Mouse (Mus musculus): Measurements from ENCODE around the gene Ache.

Gene Ache

DNA sequence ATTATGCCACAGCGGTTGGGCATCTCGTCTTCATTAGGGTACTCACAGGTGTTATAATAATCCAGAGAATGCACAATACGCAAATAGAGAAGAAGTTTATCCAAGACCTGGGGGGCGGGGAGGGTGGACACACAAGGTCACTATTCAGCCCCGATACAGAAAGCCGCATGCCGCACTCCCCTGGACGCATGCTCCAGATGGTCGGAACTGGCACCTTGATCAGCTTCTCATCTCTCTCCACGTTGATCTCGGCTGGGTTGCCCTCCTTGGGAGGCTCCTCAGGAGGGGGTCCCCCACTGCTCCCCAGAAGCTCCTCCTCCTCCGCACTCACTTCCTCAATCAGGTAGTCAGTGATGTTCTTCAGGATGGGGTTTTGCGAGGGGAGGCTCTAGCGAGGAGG lies 9.8 kb downstream of the Ache start:
- no peak for DNase-seq

DNA sequence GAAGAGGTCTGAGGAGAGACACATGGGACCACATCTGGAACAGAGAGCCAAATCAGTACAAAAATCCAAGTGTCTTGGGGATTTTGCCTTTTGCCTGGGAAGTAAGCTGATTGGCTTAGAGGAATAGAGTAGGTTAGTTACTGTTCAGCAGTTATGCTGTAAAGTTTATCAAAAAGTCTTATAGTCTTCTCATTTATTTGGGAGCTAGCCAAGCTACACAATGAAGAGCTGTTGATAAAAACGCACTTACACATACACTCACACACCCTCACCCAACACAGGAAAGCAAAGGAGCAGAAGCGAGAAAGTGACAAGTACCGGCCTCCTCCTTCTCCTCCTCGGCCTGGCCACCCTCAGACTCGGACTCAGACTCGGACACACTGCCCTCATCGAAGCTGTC lies 11.9 kb downstream of the Ache start:
- no peak for DNase-seq

DNA sequence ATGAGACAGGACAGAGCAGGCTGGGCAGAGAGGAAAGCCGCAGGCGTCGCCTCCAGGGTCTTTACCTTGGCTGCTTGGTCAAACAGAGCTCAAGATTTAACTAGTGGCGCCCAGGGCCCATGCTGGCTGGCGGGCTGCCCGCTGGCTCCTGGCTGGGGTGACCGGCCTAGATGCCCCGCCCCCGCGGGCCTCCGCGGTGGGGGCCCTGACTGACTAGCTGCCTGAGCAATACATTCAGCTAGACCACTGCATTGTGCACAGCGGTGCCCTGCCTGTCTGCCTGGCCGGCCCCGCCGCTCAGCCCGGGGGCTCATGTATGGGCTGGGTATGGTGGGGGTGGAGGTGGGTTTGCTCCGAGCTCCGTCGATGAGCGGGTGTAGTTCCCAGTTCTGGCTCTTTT lies 13.9 kb downstream of the Ache start:
- DNase-seq: no peak

DNA sequence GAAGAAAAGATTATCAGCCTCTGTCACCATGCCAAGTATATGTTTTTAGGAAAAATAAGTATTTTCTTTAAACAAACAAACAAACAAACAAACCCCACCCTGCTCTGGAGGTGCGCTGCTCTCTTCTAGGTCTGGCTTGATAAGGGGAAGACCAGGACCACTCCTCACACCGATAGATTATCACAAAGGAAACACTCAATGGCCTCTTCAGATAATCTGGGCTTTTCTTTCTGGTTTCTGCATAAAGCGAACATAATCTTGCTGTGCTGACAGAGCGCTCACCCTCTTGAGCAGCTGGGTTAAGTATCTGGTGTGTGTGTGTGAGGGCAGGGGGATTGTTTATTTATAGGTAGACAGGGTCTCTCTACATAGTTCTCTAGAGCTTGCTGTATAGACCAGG lies 16.3 kb downstream of the Ache start:
- no peak for DNase-seq

DNA sequence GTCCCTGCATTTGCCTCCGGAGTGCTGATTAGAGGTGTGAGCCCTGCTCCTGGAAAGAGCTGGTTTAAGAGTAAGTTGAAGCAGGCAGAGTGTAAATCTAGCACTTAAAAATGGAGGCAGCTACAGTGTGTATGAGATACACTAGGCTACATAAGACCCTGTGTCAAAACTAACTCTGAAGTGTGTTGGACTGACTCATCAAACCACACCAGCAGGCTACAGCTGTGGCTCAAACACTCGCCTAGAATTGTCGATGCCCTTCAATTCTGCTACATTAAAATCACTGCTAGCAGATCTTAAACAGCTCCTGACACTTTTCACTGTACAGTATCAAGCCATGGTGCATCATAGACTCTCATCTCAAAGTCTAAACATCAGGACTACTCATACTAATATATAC lies 16.8 kb downstream of the Ache start:
- DNase-seq: no peak

DNA sequence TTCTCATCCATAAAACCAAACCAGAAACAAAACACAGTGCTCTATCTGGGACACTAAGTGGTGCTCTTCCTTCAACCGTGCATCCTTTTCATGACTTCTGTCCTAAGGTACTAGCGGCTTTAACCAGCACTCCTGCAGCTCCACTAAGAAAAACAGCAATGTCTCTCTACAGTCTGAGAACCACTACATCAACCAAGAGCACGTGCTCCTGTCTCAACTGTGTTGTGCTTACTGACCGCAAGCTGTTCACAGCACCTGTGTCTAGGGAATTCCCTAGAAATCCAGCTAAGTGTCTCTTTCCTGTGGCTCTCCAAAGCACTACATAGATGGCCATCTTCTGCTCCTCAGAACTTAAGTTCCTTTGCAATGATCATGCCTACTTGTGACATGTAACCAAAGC lies 17.5 kb downstream of the Ache start:
- no peak for DNase-seq

DNA sequence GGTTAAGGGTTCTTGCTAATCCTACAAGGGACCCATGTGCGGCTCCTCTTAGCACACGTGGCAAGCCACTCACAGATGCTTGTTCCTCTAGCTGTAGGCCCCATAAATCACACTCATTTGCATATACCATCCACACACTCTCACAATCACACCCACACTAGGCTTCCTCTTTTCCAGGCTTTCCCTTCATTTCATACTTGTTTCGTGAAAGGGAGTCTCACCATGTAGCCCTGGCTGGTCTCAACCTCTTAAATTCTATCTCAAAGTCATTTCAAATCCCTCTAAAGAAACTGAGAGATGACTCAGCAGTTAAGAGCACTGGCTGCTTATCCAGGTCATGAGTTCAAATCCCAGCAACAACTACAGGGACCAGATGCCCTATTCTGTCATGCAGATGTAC lies 18.5 kb downstream of the Ache start:
- DNase-seq: no peak

DNA sequence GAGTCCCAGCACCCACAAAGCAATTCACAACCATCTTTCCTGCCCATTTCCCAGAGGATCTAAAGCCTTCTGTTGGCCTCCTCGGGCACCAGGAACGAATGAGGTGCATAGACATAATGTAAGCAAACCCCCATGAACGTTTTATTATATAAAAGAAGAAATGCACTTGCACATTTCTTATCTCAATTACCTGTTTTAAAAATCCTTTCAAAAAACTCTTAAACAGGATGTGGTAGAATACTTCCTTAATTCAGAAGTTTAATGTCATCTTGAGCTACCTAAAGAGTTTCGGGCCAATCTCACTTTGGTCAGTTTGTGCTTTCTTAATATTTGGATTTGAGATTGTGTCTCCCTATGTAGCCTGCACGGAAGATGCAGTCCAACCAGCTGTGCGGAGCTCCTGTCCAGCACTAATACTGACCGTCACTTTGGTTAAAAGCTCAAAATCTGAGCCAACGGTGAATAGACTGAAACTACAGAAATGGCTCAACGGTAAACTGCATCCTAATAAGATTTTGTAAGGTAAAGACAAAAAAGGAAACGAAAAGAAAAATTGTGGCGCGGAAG lies 19.2 kb downstream of the Ache start:
- peak; percentile 13 for DNase-seq

DNA sequence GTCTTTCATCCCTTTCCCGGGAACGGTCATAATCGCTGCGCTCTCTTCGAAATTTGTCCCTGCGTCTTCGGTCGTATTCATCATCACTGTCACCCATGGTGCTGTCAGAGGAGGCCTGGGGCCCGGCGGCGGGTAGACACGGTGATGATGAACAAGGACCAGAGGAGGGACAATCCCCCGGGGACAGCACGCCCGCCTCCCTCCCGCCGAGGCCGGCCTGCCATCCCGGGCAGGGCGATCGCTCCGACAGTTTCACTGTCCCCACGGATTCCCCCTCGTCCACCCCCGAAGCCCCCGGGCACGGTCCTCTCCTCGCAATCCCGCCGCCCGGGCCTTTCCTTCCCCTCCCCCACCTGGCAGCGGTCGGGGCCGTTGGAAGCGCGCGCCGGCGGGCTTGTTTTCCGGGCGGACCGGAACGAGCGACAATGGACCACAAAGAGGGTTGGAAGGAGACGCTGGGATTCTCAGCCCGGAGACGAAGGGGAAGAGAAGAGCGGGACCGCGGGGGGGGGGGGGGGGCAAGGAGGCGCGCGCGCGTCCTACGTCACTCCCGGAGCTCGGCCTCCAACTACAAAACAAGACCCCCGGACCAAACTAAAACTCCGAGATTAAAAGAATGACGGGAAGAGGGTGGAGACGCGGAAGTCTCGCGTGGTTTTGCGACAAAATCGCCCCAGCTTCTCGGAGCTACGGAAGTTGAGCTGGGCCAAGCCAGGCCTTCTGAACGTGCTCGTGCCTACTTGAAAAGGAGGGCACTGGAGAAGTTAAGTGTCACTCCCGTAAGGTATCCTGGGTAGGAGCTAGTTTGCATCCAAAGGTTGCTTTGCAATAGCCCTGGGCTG lies 20.0 kb downstream of the Ache start, which contains the start of gene Srrt:
TSS of gene Srrt (minus strand) at position 604 of the 842 bp plus-strand sequence.
- DNase-seq: peak; percentile 98

DNA sequence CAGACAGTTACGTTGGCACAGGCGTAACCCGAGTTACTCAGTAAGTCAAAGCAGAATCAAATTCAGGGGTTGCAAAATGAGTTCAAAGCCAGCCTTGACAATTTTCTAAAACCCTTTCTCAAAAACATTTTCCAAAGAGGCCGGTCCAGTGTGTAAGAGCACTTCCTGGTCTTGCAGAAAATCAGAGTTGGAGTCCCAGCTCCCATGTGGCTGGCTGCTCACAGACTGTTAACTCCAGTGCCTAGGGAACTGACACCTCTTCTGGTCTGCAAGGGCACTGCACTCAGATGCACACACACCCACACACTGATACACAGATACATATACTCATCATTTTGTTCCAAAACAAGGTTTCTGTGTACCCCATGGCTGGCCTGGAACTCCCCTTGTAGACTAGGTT lies 21.0 kb downstream of the Ache start:
- DNase-seq: no peak

DNA sequence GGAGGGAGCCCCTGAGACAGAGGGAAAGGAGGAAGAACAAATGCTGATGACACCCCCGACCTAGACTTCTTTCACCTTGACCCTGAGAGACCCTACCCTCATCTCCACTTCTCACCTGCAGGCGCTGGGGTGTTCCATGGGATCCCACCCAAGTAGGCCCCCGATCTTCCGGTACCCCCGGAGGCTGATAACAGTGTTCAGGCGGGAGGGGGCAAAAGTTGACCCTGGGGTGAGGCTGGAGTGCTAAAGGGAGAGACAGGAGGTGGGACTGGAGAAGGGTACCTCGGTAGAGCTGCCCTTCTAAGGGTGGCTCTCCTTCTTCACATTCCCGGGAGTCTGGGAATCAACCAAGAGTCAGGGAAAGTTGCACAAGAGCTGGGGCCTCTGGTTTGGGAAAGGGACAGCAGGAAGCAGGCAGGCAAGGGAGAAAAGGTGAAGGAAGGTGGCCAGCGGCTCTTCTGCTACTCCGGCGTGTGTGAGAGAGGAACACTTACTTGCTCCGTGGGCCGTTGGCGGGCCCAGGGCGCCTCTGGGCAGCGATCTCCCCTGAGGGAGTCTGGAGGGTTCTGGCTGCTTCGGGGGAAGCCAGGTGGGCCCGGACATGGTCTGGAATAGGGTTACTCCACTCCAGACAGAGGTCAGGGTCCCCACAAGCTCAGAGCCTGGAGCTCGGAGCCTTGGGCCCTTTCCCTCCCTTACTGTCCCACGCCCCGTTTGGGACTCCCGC lies 26.3 kb downstream of the Ache start:
- DNase-seq: no peak

DNA sequence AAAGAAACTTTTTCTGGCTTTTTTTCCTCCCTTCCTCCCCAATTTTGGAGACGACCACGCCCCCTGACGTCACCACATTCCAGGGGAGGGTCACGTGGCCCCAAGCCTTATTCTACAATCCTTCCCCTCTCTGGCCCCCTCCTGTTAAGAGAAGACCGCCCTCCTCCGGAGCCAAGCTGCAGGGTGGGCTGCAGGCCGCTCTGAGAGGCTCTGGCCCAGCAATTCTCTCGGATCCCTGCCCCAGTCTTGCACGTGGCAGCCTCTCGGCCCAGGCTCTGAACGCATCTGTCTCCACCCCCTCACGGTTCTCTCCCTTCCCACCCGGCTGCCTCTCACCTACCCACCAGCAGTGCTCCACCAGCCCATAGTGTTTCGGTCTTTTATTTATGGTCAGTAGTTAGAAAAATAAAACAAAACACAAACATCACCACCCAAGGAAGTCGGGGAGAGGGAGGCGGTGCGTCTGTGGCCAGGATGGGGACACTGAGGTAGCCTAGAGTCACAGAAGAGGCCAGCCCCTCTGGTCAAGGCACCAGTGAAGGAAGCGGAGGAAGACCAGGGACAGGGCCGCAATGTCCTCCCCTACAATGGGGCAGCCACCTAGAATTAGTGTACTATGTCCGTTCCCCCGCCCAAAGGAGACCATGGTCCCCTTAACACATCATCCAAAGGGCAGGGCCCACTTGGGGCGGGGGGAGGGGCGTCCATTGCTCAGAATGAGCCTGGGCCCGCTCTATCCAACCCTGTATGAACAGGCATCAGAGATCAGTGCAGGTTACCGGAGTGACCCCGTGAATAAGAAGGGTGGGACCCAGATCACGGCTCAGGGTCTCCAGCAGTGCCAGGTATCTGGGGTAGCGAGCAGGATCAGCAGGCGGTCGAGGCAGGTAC lies 27.1 kb downstream of the Ache start, which contains the start of gene Trip6:
TSS of gene Trip6 (minus strand) at position 212 of the 891 bp plus-strand sequence.
- peak; percentile 90 for DNase-seq

DNA sequence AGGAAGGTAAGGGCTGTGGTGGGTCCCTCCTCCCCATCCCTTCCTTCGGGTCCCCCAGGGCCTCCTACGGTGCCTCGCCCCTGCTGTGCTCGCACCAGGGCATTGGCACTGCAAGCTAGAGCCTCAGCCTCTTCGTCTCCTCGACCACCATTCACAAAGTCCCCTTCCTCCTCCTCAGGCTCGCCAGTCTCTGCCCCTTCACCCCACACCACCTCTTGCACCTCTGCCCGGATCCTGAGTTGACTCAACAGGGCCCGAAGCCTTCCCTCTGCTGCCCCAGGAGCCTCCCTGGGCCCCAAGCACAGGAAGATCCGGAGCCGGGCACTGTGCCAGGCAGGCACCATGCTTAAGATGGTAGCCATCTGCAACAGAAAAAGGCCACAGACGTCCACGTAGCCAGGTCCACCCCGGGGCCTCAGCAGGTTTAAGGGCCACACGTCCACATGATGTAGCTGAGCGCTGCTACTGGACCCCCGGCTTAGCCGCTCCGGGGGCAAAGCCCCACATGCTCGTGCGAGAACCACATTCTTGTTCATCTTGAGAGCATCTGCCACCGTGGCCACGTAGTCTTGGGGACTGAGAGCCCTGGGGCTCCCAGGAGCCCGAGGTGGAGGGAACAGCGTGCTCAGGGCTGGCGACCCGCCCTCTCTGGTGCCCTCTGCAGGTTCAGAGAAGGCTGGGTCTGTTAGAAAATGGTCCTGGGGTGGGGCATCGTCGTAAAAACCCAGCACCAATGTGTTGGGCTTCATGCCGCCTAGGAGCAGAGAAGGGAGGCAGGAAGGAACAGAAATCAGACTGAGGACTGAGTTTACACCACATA lies 28.0 kb downstream of the Ache start:
- peak; percentile 56 for DNase-seq

DNA sequence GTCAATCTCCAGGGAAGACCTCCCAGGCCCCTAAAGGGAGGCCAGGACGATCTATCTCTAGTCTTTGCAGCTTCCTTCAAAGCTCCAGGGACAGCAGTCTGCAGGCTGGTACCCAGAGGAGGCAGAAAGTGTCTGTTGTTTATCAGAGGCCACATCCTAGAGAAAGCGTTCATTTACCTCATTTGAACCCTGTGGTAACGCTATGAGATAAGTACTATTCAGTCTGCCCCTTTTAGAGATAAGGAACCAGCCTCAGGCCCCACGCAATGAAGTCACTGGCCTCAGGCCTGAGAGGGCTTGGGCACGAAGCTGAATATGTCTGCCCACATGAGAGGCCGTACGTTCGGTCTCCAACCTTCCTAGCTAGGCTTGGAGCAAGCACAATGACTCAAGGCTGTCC lies 30.0 kb downstream of the Ache start:
- no peak for DNase-seq

DNA sequence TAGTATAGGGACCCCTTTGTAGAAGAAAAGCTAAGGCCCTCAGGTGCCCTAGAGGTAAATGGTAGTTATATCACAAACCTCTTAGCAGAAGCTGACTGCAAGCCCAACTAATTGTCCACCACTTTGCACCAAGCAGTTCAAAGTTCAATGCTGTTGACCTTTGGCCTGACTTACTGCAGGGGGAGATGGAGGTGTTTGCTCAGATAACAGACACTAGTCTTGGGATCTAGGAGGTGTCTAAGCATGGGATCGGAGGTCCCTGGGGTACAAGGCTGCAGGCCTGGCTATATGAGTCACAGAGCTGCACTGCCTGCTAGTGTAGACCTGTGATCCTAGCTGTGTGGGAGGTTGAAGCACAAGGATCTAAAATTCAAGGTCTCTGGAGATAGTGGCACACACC lies 31.3 kb downstream of the Ache start:
- no peak for DNase-seq

DNA sequence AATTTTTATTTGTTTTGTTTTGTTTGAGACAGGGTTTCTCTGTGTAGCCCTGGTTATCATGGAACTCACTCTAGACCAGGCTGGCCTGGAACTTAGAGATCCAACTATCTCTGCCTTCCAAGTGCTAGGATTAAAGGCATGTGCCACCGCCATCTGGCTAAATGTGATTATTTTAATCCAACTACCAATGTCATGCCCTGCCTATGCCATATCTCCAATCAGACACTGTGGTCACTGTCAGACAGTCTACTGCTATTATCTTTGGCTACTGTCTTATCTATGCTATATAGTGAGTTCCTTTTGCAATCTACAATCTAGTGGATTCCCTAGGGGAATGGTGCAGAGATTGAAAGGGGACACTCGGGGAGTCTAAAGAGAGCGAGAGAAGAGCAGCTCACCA lies 33.7 kb downstream of the Ache start:
- no peak for DNase-seq

DNA sequence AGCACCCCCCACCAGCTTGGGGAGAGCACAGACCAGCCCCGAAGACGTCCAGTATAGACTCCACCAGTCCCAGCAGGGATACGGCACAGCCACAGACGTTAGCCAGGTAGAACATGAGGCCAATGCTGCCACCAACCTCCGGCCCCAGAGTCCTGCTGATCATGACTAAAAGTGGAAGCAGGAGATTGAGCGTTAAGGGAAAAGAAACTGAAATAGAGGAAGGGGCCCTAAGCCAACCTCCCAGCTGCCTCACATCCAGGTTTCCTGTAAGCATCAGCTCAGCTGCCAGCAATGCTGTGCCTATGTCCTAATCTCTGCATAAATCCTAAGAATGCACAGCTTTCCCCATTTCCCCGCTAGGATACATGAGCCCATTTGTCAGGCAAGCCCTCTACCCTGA lies 43.6 kb downstream of the Ache start:
- DNase-seq: no peak

DNA sequence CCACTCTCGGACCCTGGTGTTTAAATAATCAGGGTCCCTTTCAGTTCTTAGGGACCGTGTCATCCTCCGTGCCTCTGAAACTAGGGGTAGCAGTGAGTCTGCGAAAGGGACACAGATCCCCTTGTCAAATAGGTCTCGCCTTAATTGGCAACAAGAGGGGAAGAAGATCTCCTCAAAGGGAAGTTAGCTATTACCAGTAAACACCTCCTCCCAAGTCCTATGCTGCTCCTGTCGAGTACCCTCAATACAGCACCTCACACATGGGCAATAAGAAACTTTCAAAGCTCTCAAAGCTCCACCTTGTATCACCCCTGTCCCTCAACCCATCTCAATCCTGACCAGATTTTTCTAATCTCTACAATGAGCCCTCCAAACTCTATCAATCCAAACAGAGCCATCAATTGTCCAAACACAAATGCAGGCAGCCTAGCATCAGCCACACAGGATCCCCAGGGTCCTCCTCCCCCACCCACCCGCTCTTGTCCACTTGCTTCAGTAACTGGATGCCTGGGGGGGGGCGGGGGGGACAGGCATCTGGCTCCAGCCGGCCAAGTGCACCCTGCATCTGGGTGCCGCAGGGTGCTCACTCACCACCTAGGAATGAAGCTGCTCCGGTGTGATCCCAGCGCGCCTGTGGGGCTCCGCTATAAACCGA lies 45.7 kb downstream of the Ache start:
- DNase-seq: no peak

DNA sequence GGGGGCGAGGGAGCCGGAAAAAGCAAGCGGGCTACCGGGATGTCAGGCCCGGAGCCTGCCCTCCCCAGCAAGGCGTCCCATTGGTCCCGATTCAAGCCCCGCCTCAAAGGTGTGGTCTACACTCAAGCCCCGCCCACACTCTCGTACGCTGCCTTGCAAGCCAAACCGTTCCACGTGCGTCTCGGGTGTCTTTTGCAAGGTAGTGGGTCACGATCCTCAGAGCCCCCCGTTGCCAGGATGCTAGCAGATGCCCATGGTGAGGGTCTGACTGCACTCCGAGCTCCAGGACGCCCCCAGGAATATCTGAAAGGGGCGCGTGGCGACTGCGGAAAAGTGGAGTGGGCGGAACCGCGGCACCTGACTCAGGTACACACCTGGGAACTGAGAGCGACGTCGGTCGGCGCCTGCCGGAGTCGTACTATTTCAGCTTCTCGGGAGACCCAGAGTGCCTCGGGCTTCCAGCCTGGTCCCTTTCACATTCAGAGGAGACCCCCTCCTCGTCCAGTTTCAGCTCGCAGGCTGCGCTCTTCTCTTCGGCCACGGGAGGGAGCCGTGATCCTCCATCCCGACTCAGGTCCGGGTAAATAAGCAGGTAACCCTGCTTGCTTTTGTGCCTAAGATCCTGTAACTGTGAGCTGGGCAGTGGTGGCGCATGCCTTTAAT lies 46.3 kb downstream of the Ache start, which contains the start of gene Slc12a9:
TSS of gene Slc12a9 (minus strand) at position 86 of the 663 bp plus-strand sequence.
- DNase-seq: peak; percentile 96

DNA sequence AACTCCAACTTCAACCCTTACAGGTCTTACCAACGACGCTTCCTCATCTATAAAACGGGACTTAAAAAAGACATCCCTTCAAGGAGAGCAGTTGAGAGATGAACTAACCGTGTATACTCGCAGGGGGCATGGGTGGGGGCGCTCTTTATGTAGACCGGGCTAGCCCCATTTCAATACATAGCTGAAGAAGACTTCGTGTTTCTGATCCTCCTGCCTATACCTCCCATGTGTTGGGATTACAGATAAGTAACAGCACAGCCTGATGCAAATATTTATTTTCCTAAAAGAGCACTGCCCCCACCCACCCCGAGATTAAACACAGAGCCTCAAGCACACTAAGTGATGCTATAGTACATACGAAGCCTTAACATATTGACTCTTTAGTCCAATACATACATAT lies 47.0 kb downstream of the Ache start:
- no peak for DNase-seq

DNA sequence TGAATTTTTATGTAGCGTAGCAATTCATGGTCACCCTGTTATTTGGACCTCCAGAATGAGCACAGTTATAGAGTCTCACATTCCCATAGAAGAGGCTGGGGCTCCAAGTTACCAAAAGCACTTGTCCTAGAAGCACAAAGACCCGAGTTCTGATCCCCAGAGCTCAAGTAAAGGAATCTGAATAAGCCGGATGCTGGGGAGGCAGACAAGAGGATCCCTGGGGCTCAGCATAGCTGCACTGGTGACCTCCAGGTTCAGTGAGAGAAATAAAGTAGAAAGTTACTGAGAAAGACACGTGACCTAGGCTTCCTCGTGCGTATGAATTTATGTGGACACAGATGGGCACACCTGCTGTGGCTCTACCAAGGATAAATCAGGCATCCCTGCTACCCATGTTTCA lies 47.7 kb downstream of the Ache start:
- DNase-seq: no peak
